ENCODE assay signal across 9 mouse cellular contexts in the genomic region with DNA sequence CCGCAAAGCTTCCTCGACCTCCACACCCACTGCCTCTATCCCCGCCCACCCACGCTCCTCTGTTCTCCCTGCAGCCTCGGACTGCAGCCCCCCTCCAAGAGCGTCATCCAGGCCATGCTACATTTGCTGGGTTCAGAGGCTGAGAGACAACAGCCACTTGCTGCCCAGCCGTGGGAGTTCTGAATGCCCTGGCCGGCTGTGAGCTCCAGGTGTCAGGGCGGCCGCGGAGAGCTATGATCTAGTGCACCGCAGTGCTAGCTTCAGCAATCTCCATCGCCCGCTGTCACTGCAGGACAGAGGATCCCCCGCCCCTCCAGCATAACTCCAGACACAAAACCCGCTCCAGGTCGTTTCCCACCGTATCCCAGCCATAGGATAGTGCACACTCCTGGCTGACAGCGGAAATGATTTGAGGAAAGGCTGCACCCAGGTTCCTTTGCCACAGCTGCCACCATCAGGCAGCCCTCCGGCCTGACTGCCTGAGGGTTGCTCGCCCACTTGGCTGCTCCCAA. TPM values are rescaled to one million over a fixed set of nuclear protein-coding genes. Genes with fewer than 3 reads are reported as not detected.
A peak's percentile ranks its signal among the peaks of the same experiment; 100 is the strongest.
DNase-seq lines count a peak whose midpoint lies in the region; ATAC-seq and TF ChIP-seq lines count a peak whose summit lies in the region.
"Had no signal": no experiment of that assay in that cellular context is flagged by ENCODE, and none has a peak within 500 bp of the region (broad histone marks: within the 10 kb centered on the region; RNA-seq: fewer than 3 reads in every experiment).

No protein-coding gene starts in this region.

- peak; percentile 5; the same call in 1 of the 2 replicates for ATAC-seq in forebrain, postnatal 0 days
- ATAC-seq in midbrain, embryonic 13.5 days: peak; percentile 60

- WGBS in heart, embryonic 10.5 days: 2% methylated on average over 21 of the region's 21 CpGs
- WGBS in forebrain, postnatal 0 days: 1% methylated on average over 21 of the region's 21 CpGs
- WGBS in midbrain, embryonic 13.5 days: under 1% methylated on average over 21 of the region's 21 CpGs

- peak; percentile 75 for DNase-seq in heart, embryonic 10.5 days (ENCODE audit: low spot score)
- no peak for DNase-seq in heart, adult 9 months (ENCODE audit: low spot score in 2 of 2)
- peak; percentile 56 for DNase-seq in cerebellum, adult 11 months
- DNase-seq in forebrain, postnatal 0 days: peak; percentile 39
- peak; percentile 19 to 20 for DNase-seq in layer of hippocampus, postnatal 14 days (ENCODE audit: low spot score in 2 of 2)
- no peak for DNase-seq in gastrocnemius, adult 18-20 months (ENCODE audit: low spot score)
- no peak for DNase-seq in lung, postnatal 14 days

- H3K27me3 ChIP-seq in heart, embryonic 10.5 days (ENCODE audit: insufficient read depth, poor library complexity, severe bottlenecking): peaks cover 18% of the 10 kb centered on the region
- no peaks in the 10 kb centered on the region for H3K27me3 ChIP-seq in forebrain, postnatal 0 days (ENCODE audit: insufficient read depth, low read length)
- peaks cover 11% of the 10 kb centered on the region; the same call in 1 of the 2 replicates for H3K27me3 ChIP-seq in midbrain, embryonic 13.5 days

- no peaks in the 10 kb centered on the region for H3K36me3 ChIP-seq in heart, embryonic 10.5 days
- H3K36me3 ChIP-seq in forebrain, postnatal 0 days (ENCODE audit: insufficient read depth): no peaks in the 10 kb centered on the region
- no peaks in the 10 kb centered on the region for H3K36me3 ChIP-seq in midbrain, embryonic 13.5 days
- H3K36me3 ChIP-seq: G1E had no signal

- H3K4me3 ChIP-seq in heart, embryonic 10.5 days: peak overlapping the region; percentile 58
- H3K4me3 ChIP-seq in forebrain, postnatal 0 days (ENCODE audit: low read depth, low read length): peak overlapping the region; percentile 63
- peak overlapping the region; percentile 55 for H3K4me3 ChIP-seq in midbrain, embryonic 13.5 days (replicated peaks)

- no peaks in the 10 kb centered on the region for H3K9me3 ChIP-seq in heart, embryonic 10.5 days
- H3K9me3 ChIP-seq in forebrain, postnatal 0 days (ENCODE audit: low read length): no peaks in the 10 kb centered on the region
- no peaks in the 10 kb centered on the region for H3K9me3 ChIP-seq in midbrain, embryonic 13.5 days

- H3K27ac ChIP-seq in heart, embryonic 10.5 days: 0 out of 2 replicates have a peak overlapping the region, but pooled peaks have one; percentile 3
- H3K27ac ChIP-seq in forebrain, postnatal 0 days (ENCODE audit: low read depth, low read length): peak overlapping the region; percentile 84; the same call in 1 of the 2 replicates
- H3K27ac ChIP-seq in midbrain, embryonic 13.5 days: 0 out of 2 replicates have a peak overlapping the region, but pooled peaks have one; percentile 2

- TF ChIP-seq CTCF in forebrain, postnatal 0 days (IDR thresholded peaks at IDR 0.05; ENCODE audit: low read depth): no peak

- H3K4me1 ChIP-seq in heart, embryonic 10.5 days: peaks cover 13% of the 10 kb centered on the region
- 0 out of 2 replicates have a peak, but pooled peaks cover 3% of the 10 kb centered on the region for H3K4me1 ChIP-seq in forebrain, postnatal 0 days (ENCODE audit: insufficient read depth)
- peaks cover 27% of the 10 kb centered on the region for H3K4me1 ChIP-seq in midbrain, embryonic 13.5 days (replicated peaks)

- peak overlapping the region; percentile 83 for H3K4me2 ChIP-seq in forebrain, postnatal 0 days (ENCODE audit: low read depth)
- peak overlapping the region; percentile 71 for H3K4me2 ChIP-seq in midbrain, embryonic 13.5 days (replicated peaks)

- H3K9ac ChIP-seq in forebrain, postnatal 0 days: peak overlapping the region; percentile 62
- H3K9ac ChIP-seq in midbrain, embryonic 13.5 days (replicated peaks): peak overlapping the region; percentile 72

RNA-seq across cellular contexts. Expression of a gene that starts 1.7 kb away (rescaled TPM):
- polyA plus RNA-seq in heart, embryonic 10.5 days (2016; fragmentation: Nextera tagmentation; extraction: Ambion mirVana): 0.44 and 1.4 TPM in 2 replicates
- 33.0 and 46.8 TPM in 2 replicates for total RNA-seq in forebrain, postnatal 0 days (2014; rRNA removed)
- 26.4 and 32.4 TPM in 2 replicates for polyA plus RNA-seq in forebrain, postnatal 0 days (2015; fragmentation: Nextera tagmentation; extraction: Ambion mirVana)
- 10 to 100 TPM; 30.1 to 35.2 TPM for total RNA-seq in layer of hippocampus, postnatal 14 days (2021)
- 19.2 and 20.5 TPM in 2 replicates for polyA plus RNA-seq in midbrain, embryonic 13.5 days (2015; fragmentation: Nextera tagmentation; extraction: Ambion mirVana)
- total RNA-seq in gastrocnemius, adult 18-20 months (2021): not detected
- polyA plus RNA-seq: G1E had no signal

Comparison
In these comparisons a context has a peak if more than half of its experiments do, and no peak if none do; other contexts are left out.
1. DNase-seq: peak in heart, embryonic 10.5 days (single experiment), cerebellum, adult 11 months (single experiment), forebrain, postnatal 0 days (single experiment) and layer of hippocampus, postnatal 14 days (2 of 2); none in heart, adult 9 months (0 of 2), gastrocnemius, adult 18-20 months (single experiment) and lung, postnatal 14 days (single experiment).
2. H3K27ac ChIP-seq: peak in every context shown above with its lines; median percentile 84 in forebrain, postnatal 0 days; 3 in heart, embryonic 10.5 days; 2 in midbrain, embryonic 13.5 days.
3. RNA of a gene that starts 1.7 kb away (total RNA-seq): 33.0 to 46.8 TPM in forebrain, postnatal 0 days and 30.1 to 35.2 TPM in layer of hippocampus, postnatal 14 days; not detected in gastrocnemius, adult 18-20 months; every median in the first group is over 10 times any median in the second.
4. Peak in every context shown above with its lines, with median percentiles within 50 percentile points of each other: H3K4me3 ChIP-seq.